Mouse (Mus musculus): ENCODE measurements around the gene Gltpd2. TPM values are rescaled to one million over a fixed set of nuclear protein-coding genes. Genes with fewer than 3 reads are reported as not detected.
A peak's percentile ranks its signal among the peaks of the same experiment; 100 is the strongest.
"Not testable (repeated sequence)": the region's sequence is repeated elsewhere in the genome, so short reads cannot be mapped to it uniquely, and the experiment has no call there.

Gene Gltpd2
- polyA plus RNA-seq, 1 experiment from 2014 or later: 0.42 TPM

DNA sequence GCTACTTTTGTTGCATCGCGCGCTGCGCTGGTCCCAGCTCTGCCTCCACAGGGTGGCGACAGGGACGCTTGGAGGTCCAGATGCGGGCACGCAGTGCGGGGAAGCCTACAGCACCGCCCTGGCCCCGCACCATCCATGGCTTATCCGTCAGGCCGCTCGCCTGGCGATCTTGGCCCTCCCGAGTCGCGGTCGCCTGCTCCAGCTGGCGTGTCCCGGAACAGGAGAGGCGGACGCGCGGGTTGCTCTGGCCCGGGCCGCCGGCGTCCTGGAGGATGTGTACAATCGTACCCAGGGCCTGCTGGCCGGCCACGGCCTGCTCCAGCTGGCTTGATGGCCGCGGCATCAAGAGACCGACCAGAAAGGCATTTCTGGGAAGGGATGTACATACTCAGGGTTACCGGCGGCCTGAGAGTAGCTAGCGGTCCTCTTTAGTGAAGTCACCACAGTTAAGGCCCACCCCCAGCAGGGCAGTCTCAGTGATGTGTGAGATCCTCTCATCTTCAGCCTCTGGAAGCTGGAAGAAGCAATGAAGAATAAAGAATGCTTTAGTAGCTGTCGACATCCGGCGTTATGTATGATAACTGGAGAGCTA is 1.3 kb downstream of the Gltpd2 start:
- H3K4me2 ChIP-seq (replicated peaks): peak overlapping the region; percentile 50
- H3K4me1 ChIP-seq (replicated peaks): peaks cover 10% of the 10 kb centered on the region
- peaks cover 6% of the 10 kb centered on the region; the same call in 1 of the 2 replicates for H3K27me3 ChIP-seq
- peak overlapping the region; percentile 31; the same call in 1 of the 2 replicates for H3K27ac ChIP-seq
- H3K4me3 ChIP-seq (replicated peaks): peak overlapping the region; percentile 25
- peak; percentile 55; the same call in 1 of the 2 replicates for ATAC-seq
- peak overlapping the region; percentile 66 for H3K9ac ChIP-seq (replicated peaks)
- WGBS: 13% methylated on average over 41 of the region's 41 CpGs
- no peaks in the 10 kb centered on the region for H3K36me3 ChIP-seq
- H3K9me3 ChIP-seq: no peaks in the 10 kb centered on the region

DNA sequence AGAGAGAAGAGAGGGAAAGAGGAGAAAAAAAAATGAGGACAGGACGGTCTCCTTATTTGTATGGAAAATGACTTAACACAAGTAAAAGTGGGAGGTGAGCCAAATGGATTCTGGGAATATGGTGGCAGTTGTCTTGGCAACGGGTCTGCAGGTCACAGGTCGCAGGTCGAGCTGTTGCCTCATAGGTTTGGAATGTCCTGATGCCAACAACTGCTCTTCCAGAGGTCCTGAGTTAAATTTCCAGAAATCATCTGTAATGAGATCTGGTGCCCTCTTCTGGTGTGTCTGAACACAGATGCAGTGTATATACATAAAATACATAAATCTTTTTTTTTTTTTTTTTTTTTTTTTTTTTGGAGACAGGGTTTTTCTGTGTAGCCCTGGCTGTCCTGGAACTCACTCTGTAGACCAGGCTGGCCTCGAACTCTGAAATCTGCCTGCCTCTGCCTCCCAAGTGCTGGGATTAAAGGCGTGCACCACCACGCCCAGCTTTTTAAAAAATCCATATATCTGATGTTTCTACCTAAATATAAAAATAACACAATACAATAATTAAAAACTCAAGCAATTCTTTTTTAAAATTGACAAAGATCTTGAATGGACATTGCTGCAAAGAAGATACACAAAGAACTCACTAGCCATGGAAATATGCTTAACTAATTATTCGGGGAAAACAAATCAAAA is 4.5 kb downstream of the Gltpd2 start:
- Histone ChIP-seq H3K36me3 (peaks cover 22% of the 10 kb centered on the region), H3K4me1 (replicated peaks) (peaks cover 27% of the 10 kb centered on the region)
- not testable (repeated sequence) for H3K9me3 ChIP-seq; H3K9ac ChIP-seq (replicated peaks); H3K4me3 ChIP-seq (replicated peaks); ATAC-seq; H3K27ac ChIP-seq; H3K4me2 ChIP-seq (replicated peaks); H3K27me3 ChIP-seq
- 88% methylated on average over 8 of the region's 8 CpGs for WGBS

DNA sequence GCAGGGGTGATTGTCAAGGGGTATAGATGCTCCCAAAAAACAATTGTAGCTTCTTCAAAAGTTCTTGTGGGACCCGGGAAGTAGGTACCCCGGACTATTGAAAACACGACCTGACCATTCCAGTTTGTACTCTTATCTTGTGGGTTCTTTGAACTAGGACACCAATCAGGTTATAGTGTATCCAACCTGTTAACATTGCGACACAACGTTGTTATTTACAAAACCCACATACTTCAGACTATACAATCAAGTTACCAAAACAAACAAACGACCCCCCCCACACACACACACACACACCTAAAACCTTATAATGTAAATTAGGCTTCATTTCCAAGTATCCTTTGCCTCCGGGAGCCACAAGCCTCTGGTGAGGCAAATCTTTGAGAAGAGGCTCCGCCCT is 5.8 kb downstream of the Gltpd2 start:
- Histone ChIP-seq H3K27ac (no peak overlapping the region), H3K27me3 (peaks cover 3% of the 10 kb centered on the region; the same call in 1 of the 2 replicates), H3K4me3 (replicated peaks) (peak overlapping the region; percentile 72), H3K9me3 (no peaks in the 10 kb centered on the region), H3K9ac (replicated peaks) (0 out of 2 replicates have a peak overlapping the region, but pooled peaks have one; percentile 14), H3K36me3 (peaks cover 31% of the 10 kb centered on the region), H3K4me1 (replicated peaks) (peaks cover 26% of the 10 kb centered on the region), H3K4me2 (replicated peaks) (peak overlapping the region; percentile 48)
- WGBS: 5% methylated on average over 8 of the region's 8 CpGs
- peak; percentile 38 for ATAC-seq

DNA sequence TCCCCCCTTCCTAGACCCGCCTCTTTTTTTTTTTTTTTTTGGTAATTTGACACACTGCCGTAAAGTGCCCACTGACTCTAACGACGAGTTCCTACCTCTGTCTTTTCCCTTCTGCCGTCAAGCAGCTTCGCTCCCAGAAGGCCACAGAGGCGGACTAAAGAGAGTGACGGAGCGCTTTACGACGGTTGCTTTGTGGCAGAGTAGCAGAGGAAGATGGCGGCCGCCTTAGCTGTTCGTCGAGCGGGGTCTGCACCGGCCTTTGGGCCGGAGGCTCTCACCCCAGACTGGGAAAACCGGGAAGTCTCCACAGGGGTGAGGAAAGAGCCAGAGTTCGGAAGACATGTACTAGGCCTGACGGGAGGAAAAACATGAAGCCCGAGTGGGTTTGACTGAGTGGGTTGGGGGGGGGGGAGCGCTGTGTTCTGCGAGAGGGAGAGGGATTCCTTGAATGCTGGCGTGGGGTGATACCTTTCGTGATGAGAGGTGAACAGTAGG is 6.2 kb downstream of the Gltpd2 start, which contains the start of gene Psmb6:
Psmb6 (plus strand) TSS at position 184 of the 495 bp plus-strand sequence.
- peaks cover 22% of the 10 kb centered on the region for H3K4me1 ChIP-seq (replicated peaks)
- H3K4me2 ChIP-seq (replicated peaks): peak within 1 kb of the TSS; percentile 87
- no peaks in the 10 kb centered on the region for H3K27me3 ChIP-seq
- ATAC-seq: peak; percentile 95
- H3K4me3 ChIP-seq (replicated peaks): peak within 1 kb of the TSS; percentile 72
- H3K9me3 ChIP-seq: no peaks in the 10 kb centered on the region
- peaks cover 31% of the 10 kb centered on the region for H3K36me3 ChIP-seq
- peak within 1 kb of the TSS; percentile 81 for H3K9ac ChIP-seq (replicated peaks)
- under 1% methylated on average over 24 of the region's 26 CpGs for WGBS
- H3K27ac ChIP-seq: no peak within 1 kb of the TSS; the same call in 1 of the 2 replicates

DNA sequence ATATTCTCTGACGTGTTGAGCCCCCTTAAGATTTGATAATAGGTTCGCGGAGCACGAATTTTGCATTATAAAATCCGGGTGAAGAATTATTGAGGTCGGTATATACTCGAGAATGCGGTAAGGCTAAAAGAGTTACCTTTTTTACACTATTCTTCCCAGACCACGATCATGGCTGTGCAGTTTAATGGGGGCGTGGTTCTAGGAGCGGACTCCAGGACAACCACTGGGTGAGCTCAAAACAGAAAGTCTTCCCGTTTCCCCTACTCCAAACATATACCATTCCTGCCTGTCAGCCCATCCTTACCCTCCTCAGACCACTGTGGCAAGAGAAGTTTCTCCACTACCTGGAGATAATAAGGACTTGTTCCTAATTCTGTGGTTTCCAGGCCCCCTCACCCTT is 6.7 kb downstream of the Gltpd2 start:
- peak overlapping the region; percentile 72 for H3K4me3 ChIP-seq (replicated peaks)
- ATAC-seq: peak; percentile 41; the same call in 1 of the 2 replicates
- H3K9ac ChIP-seq (replicated peaks): peak overlapping the region; percentile 81
- H3K4me2 ChIP-seq (replicated peaks): peak overlapping the region; percentile 87
- no peaks in the 10 kb centered on the region for H3K9me3 ChIP-seq
- peaks cover 20% of the 10 kb centered on the region for H3K4me1 ChIP-seq (replicated peaks)
- no peaks in the 10 kb centered on the region for H3K27me3 ChIP-seq
- peaks cover 31% of the 10 kb centered on the region for H3K36me3 ChIP-seq
- H3K27ac ChIP-seq: no peak overlapping the region; the same call in 1 of the 2 replicates
- WGBS: 3% methylated on average over 12 of the region's 12 CpGs

DNA sequence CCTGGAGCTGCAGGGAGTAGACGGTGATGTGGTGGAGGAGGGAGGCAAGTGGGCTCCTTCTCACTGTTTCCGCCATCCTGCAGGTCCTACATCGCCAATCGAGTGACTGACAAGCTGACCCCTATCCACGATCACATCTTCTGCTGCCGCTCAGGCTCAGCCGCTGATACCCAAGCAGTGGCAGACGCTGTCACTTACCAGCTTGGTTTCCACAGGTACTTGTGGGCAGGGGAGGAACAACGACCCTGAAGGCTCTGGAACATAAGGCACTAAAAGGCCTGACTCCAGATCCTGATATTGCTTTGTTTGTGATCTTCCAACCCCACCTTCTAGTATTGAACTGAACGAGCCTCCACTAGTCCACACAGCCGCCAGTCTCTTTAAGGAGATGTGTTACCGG is 7.2 kb downstream of the Gltpd2 start:
- Histone ChIP-seq H3K27ac (no peak overlapping the region), H3K4me3 (replicated peaks) (peak overlapping the region; percentile 72), H3K4me1 (replicated peaks) (peaks cover 20% of the 10 kb centered on the region), H3K9me3 (no peaks in the 10 kb centered on the region), H3K9ac (replicated peaks) (peak overlapping the region; percentile 81), H3K4me2 (replicated peaks) (peak overlapping the region; percentile 87), H3K27me3 (no peaks in the 10 kb centered on the region), H3K36me3 (peaks cover 31% of the 10 kb centered on the region)
- 90% methylated on average over 12 of the region's 12 CpGs for WGBS
- ATAC-seq: no peak

DNA sequence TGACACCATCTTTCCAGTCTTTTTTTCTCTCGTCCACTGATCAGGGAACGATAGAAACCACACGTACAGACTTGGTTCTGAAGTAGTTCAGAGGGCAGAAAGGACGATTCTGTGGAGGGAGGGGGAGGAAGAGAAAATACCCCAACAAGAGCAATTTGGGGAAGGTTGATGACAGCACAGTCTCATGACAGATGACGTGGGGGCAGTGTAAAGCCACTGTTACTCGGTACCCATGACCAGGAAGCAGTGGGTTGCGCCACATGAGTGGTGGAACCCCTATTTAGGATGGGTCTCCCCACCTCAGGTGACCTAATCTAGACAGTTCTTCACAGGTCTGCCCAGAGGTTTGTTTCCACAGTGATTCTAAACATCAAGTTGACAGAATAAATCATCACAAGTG is 9.6 kb downstream of the Gltpd2 start:
- H3K27ac ChIP-seq: no peak overlapping the region
- H3K27me3 ChIP-seq: no peaks in the 10 kb centered on the region
- no peak overlapping the region for H3K4me2 ChIP-seq (replicated peaks)
- H3K4me3 ChIP-seq (replicated peaks): no peak overlapping the region
- peaks cover 31% of the 10 kb centered on the region for H3K36me3 ChIP-seq
- no peak for ATAC-seq
- 87% methylated on average over 7 of the region's 7 CpGs for WGBS
- H3K4me1 ChIP-seq (replicated peaks): peaks cover 20% of the 10 kb centered on the region
- no peak overlapping the region for H3K9ac ChIP-seq (replicated peaks)
- no peaks in the 10 kb centered on the region for H3K9me3 ChIP-seq

DNA sequence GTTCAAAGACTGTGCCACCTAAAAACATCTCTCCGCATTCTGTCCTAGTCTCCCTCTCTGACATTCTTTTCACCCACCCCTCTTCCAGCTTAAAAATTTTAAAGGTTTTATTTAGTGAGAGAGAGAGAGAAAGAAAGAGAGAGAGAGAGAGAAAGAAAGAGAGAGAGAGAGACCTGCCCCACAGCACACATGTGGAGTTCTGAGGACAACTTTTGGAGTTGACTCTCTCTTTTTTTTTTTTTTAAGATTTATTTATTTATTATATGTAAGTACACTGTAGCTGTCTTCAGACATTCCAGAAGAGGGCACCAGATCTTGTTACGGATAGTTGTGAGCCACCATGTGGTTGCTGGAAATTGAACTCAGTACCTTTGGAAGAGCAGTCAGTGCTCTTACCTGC is 12.1 kb downstream of the Gltpd2 start:
- H3K4me2 ChIP-seq (replicated peaks); H3K9ac ChIP-seq (replicated peaks); ATAC-seq; H3K27me3 ChIP-seq; H3K27ac ChIP-seq; H3K4me3 ChIP-seq (replicated peaks); H3K9me3 ChIP-seq: not testable (repeated sequence)
- Histone ChIP-seq H3K4me1 (replicated peaks) (peaks cover 13% of the 10 kb centered on the region), H3K36me3 (peaks cover 31% of the 10 kb centered on the region)
- WGBS: 82% methylated on average over 2 of the region's 2 CpGs

DNA sequence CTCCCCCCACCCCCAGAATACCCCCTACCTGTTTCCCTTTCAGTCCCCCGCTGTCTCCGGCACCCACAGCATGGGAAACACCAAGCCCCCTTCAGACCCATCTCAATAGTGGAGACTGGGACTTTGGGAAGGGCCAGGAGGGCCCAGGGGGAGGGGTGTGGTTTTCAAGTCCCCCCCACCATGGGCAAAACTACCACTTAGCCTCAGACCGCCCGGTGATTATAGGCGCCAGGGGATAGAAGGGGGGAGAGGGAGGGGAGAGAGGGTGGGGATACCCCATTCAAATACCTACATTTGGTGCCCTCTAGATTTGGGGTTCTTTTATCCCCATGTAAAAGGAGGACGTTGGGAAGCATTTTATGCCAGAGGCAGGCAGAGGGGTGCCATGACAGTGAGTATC is 13.8 kb downstream of the Gltpd2 start, which contains the start of gene Gm40193:
Gm40193 (minus strand) TSS at position 101 of the 400 bp plus-strand sequence.
- ATAC-seq: no peak
- Histone ChIP-seq H3K36me3 (peaks cover 15% of the 10 kb centered on the region), H3K4me1 (replicated peaks) (no peaks in the 10 kb centered on the region), H3K4me3 (replicated peaks) (no peak within 1 kb of the TSS), H3K4me2 (replicated peaks) (no peak within 1 kb of the TSS), H3K9ac (replicated peaks) (no peak within 1 kb of the TSS), H3K9me3 (no peaks in the 10 kb centered on the region), H3K27ac (no peak within 1 kb of the TSS), H3K27me3 (peaks cover 5% of the 10 kb centered on the region; the same call in 1 of the 2 replicates)
- WGBS: 77% methylated on average over 6 of the region's 6 CpGs

DNA sequence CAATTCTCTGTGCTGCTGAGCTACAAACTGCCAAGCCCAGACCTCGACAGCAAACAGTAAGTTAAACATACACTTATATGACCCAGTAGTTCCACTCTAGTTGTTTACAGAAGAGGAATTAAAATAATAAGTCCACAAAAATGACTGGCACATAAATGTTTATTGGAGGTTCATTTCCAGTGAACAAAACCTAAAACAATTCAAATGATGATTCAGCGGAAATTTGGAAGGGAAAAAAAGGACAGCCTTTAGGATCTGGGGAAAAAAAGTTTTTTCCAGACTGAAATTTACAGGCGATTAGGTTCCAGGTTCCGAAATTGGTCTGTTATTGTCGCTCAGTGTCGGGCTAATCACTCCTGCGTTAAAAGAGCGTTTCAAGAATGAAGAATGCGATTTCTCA is 20.4 kb downstream of the Gltpd2 start:
- no peak for ATAC-seq
- 17% methylated on average over 9 of the region's 9 CpGs for WGBS

DNA sequence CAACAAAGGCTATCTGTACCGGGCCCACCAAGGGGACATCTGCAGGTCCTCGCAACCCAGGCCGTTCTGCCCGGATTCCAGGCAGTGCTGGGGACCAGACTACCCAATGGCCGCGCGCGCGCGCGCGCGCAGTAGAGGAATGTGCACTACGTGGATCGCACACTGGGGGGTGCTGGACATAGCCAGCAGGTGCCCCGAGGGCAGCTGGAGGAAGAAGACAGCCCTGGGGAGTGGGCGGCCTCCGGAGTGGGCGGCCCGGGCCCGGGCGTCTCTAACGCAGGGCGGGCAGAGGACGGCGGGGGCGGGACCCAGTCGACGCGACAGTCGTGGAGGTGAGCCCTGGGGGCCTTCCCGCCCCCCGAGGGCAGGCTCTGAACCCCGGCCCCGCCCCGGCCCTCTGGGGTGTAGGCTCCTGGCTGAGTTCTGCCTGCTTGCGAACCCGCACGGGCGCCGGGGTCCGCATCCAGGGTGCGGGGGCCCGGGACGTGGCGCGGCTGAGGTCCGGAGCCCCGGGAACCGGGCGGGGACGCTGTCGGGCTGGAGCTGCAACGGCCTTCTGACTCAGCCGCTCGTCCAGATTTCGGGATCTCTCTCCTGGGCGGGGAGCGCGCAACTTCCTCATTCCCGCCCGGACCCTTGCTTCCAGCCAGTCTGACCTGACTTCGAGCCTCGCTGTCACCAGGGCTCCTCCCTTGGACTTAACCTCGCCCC is 21.0 kb downstream of the Gltpd2 start, which contains the start of gene Pld2:
Pld2 (plus strand) TSS at position 188 of the 711 bp plus-strand sequence.
- H3K36me3 ChIP-seq: no peaks in the 10 kb centered on the region
- H3K4me2 ChIP-seq (replicated peaks): peak within 1 kb of the TSS; percentile 77
- no peaks in the 10 kb centered on the region for H3K9me3 ChIP-seq
- peak; percentile 91 for ATAC-seq
- WGBS: under 1% methylated on average over 64 of the region's 65 CpGs
- H3K9ac ChIP-seq (replicated peaks): peak within 1 kb of the TSS; percentile 66
- peak within 1 kb of the TSS; percentile 54 for H3K4me3 ChIP-seq (replicated peaks)
- H3K27ac ChIP-seq: no peak within 1 kb of the TSS
- peaks cover 10% of the 10 kb centered on the region for H3K4me1 ChIP-seq (replicated peaks)
- peaks cover 37% of the 10 kb centered on the region for H3K27me3 ChIP-seq

More for the DNA sequence above, 20.4 kb downstream of the Gltpd2 start:
- Histone ChIP-seq H3K27me3 (peaks cover 37% of the 10 kb centered on the region), H3K27ac (no peak overlapping the region), H3K36me3 (no peaks in the 10 kb centered on the region), H3K9ac (replicated peaks) (peak overlapping the region; percentile 66; the same call in 1 of the 2 replicates), H3K4me2 (replicated peaks) (peak overlapping the region; percentile 77), H3K9me3 (no peaks in the 10 kb centered on the region), H3K4me3 (replicated peaks) (peak overlapping the region; percentile 54), H3K4me1 (replicated peaks) (peaks cover 10% of the 10 kb centered on the region)

All from midbrain, embryonic 13.5 days (tissue).